Mouse (Mus musculus): ENCODE measurements around the gene Mrps7.

The Mrps7 gene

DNA sequence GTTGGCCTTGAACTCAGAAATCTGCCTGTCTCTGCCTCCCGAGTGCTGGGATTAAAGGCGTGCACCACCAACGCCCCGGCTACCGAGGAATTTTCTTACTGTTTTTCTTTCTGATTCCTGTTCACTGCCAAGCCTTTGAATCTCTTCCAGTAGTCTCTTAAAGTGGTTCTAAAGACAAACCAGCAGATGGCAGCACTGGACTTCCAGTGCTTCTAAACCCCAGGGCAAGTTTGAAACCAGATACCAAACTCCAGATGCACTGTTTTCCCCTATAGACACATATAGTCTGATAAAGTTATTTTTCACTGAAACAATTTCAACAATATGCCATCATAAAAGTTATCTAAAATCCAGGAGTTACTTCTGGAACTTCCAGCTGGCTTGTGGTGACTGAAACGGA is 43.7 kb downstream of the Mrps7 start:
- DNase-seq (ENCODE audit: extremely low spot score, low spot score), result no peak

- DNase-seq (ENCODE audit: extremely low spot score, low spot score), result no peak
Observed at GRCm38 (mm10) chr11:115649706-115650105, 46.0 kb downstream of the Mrps7 start.

GRCm38 (mm10) chr11:115651680-115652079 is 48.0 kb downstream of the Mrps7 start:
- DNase-seq (ENCODE audit: extremely low spot score, low spot score), result no peak

DNA sequence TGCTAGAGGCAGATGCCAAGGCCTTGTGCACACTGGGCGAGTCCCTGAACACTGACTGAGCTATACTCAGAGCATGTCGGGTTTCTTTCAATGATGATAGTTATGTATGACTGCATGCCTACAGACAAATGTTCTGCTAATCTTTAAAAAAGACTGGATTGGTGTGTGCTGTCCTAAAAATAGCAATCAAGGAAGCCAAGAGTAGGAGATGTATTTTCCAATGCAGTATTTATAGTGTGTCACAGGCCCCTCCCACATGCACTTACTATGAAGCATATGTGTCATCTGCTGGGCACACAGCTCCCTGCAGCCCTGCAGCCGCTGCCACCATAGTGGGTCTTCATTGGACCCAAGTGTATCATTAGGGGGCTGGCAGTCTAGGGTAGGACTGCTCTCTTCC is 49.5 kb downstream of the Mrps7 start:
- DNase-seq (ENCODE audit: extremely low spot score, low spot score), result no peak

GRCm38 (mm10) chr11:115654128-115654527 is 50.4 kb downstream of the Mrps7 start:
- no peak for DNase-seq (ENCODE audit: extremely low spot score, low spot score)
